Mouse (Mus musculus): ENCODE results near the gene Phc3. TPM values are rescaled to one million over a fixed set of nuclear protein-coding genes. Genes with fewer than 3 reads are reported as not detected.
"Not testable (repeated sequence)": the region's sequence is repeated elsewhere in the genome, so short reads cannot be mapped to it uniquely, and the experiment has no call there.

The Phc3 gene
- total RNA-seq, 2 experiments from 2014 or later, result 30.6 to 31.9 TPM

GRCm38 (mm10) chr3:30887449-30887848 is 81.8 kb downstream of the Phc3 start:
- DNase-seq (ENCODE audit: low spot score in 2 of 2), result no peak

DNA sequence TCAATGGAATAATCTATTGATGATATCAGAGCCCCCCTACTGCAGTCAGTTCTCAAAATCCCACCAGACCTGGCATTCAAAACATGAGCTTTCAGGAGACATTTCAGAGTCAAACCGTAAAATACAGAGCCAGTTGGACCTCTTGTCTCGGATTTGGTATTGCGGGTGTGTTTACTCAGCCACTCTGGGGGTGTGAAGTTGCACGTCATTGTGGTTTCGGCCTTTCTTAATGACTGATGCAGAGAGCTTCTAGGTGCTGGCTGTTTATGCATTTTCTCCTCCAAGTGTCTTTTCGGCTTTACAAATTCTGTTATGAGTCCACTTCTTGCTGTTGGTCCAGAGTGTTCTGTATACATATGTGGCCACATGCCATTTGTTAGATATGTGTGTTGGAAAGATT is 92.5 kb downstream of the Phc3 start:
- no peak for DNase-seq (ENCODE audit: low spot score in 2 of 2)

DNA sequence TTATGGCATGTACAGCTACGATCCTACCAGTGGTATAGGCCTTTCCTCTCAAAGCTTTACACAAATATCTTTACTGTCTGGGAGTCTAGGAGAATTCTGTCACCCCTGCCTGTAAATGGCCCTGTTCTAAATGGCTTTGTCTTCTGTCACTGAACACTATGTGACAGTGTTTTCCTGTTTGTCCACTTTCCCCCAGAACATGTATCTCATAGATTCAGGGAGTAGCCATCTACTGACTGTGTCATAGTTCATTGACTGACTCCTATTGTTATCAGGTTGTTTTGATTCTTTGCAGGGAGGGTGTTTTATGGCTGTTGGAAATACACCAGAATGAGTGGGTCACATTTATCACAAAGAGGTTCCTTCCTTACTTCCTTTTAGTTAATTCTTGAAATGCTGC is 99.2 kb downstream of the Phc3 start:
- DNase-seq (ENCODE audit: low spot score in 2 of 2), result no peak

DNA sequence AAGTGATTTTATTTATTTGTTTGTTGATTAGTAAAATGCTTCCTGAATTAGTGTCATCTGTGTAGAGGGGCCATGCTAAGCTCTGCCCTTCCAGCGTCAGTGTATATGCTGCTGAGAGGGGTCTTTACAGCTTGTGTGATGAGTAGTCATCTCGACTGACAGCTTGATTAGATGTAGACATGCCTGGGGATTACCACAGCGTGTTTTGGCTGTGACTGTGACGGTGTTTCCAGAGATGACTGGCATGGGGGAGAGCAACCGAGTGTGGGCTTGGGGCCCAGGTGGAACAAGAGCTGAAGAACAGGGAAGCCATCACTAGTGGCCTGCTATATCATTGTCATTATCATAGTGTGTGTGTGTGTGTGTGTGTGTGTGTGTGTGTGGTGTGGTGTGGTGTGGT is 100.6 kb downstream of the Phc3 start:
- no peak for DNase-seq (ENCODE audit: low spot score in 2 of 2)

GRCm38 (mm10) chr3:30868176-30868575 is 101.0 kb downstream of the Phc3 start:
- peak in 1 of 2 experiments; percentile 6 for DNase-seq (ENCODE audit: low spot score in 2 of 2)

- no peak for DNase-seq (ENCODE audit: low spot score in 2 of 2)
These were observed 104.6 kb downstream of the Phc3 start for GRCm38 (mm10) chr3:30864640-30865039.

GRCm38 (mm10) chr3:30863712-30864435 is 105.3 kb downstream of the Phc3 start:
- DNase-seq (ENCODE audit: low spot score in 2 of 2), result no peak

DNA sequence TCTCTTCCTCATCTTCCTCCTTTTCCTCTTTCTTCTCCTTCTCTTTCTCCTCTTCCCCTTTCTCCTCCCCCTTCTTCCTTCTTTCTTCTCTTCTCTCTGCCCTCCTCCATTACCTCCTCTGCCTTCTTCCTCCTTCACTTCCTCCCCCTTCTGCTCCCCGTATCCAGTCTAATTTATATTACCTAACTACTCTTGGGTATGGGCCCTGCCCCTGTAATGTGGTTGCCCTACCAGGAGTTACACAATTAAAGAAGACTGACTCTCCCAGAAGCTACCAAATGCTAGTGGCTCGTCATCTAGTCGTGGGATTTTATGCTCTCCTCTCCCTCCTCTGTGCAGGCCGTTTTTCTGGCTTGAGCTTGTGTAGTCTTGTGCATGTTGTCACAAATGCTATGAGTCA is 108.5 kb downstream of the Phc3 start:
- no peak for DNase-seq (ENCODE audit: low spot score in 2 of 2)

- not testable (repeated sequence) for DNase-seq (ENCODE audit: low spot score in 2 of 2)
These were observed 109.6 kb downstream of the Phc3 start for GRCm38 (mm10) chr3:30859599-30859998.

GRCm38 (mm10) chr3:30855604-30856458 is 113.4 kb downstream of the Phc3 start, which contains the start of gene Gpr160:
Gene Gpr160 (plus strand): TSS chr3:30855950.
- peak; percentile 60 to 69 for DNase-seq (ENCODE audit: low spot score in 2 of 2)

- no peak for DNase-seq (ENCODE audit: low spot score in 2 of 2)
These were observed 115.6 kb downstream of the Phc3 start for GRCm38 (mm10) chr3:30853596-30853995.

- DNase-seq (ENCODE audit: low spot score in 2 of 2), result no peak
These were observed 117.8 kb downstream of the Phc3 start for GRCm38 (mm10) chr3:30851422-30851821.

Other genes with a start within 250 kb of the Phc3 start
- not detected for gene Samd7, start 223.1 kb downstream of the Phc3 start, total RNA-seq (2021)
- gene Sec62, start 176.5 kb downstream of the Phc3 start, total RNA-seq (2021), result 10 to 100 TPM; 93.4 to 98.8 TPM
- 1 to 10 TPM; 1.2 to 1.8 TPM for gene Gpr160, start 113.5 kb downstream of the Phc3 start, total RNA-seq (2021)
- gene Prkci, start 26.3 kb upstream of the Phc3 start, total RNA-seq (2021), result 10 to 100 TPM; 42.8 TPM
- 10 to 100 TPM; 24.3 to 34.4 TPM for gene Skil, start 125.6 kb upstream of the Phc3 start, total RNA-seq (2021)
- gene Cldn11, start 180.5 kb upstream of the Phc3 start, total RNA-seq (2021), result 10 to 100 TPM in 1 of 2 experiments, 1 to 10 TPM in 1; 6.3 to 13.1 TPM